Mouse (Mus musculus) layer of hippocampus, postnatal 10 days (tissue): ENCODE results near the gene Pik3cg. TPM values are rescaled to one million over a fixed set of nuclear protein-coding genes. Genes with fewer than 3 reads are reported as not detected.
"Not testable (repeated sequence)": the region's sequence is repeated elsewhere in the genome, so short reads cannot be mapped to it uniquely, and the experiment has no call there.

Source experiments
- DNase-seq, 2 experiments: peaks; one replicate each; pipeline ENCODE4 v3.0.0; 2021; ENCODE audit warnings: low spot score in 2 of 2
- long read RNA-seq: library from polyadenylated mRNA; stranded (forward); transcript quantifications from one replicate; pipeline ENCODE4 v2.0.0, GENCODE M21; 2023
- total RNA-seq, 2 experiments: library from RNA; stranded (reverse); gene quantifications; 2 replicates each; pipeline ENCODE4 v1.2.3; 2021

Pik3cg gene
- 1 to 10 TPM; 3.3 to 4.9 TPM for total RNA-seq
- long read RNA-seq = 0 reads

GRCm38 (mm10) chr12:32207948-32208891 is at the start of gene Pik3cg:
TSS of gene Pik3cg (minus strand) at chr12:32208659.
- DNase-seq = no peak

- no peak for DNase-seq
Observed at GRCm38 (mm10) chr12:32248483-32248882, 40.0 kb upstream of the Pik3cg start.

DNA sequence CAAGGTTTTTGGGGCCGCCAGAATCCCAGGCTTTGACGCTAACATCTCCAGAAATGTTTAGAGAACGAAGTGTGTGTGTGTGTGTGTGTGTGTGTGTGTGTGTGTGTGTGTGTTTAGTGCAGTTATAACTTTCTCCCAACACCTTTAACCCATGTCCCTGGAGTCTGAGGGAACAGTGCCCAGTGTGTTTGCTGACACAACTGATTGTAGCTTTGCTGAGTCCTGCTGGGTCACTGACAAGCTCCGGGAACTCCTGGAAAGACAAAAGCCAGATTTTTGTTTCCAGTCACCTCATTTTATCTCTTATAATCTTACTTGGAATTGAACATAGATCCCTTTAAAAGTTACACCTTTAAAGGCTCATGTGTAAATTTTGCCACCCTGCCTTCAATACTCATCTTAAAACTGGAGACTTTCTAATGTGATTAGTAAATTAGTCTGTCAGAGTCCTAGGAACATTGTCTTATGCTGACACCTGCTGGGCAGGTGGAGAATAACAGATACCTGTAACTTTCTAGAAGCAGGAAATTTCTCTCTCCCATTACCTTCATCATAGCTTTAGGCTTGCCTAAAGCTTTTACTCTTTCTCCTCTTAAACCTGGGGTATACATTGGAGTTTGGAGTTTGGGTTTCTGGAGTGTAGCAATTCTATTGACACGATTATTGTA is 37.2 kb upstream of the Pik3cg start:
- peak in 1 of 2 experiments; percentile 46 for DNase-seq

DNA sequence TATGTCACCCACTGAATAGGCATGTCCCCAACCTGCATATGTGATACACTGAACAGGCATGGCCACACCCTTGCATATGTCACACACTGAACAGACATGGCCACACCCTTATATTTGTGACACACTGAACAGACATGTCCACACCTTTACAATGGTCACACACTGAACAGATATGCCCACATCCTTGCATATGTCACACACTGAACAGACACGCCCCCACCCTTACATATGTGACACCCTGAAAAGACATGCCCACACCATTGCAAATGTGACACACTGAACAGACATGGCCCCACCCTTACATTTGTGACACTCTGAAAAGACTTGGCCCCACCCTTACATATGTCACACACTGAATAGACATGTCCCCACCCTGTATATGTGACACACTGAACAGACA is 35.1 kb upstream of the Pik3cg start:
- DNase-seq = no peak

- DNase-seq = not testable (repeated sequence)
Observed at GRCm38 (mm10) chr12:32239134-32239533, 30.7 kb upstream of the Pik3cg start.

- DNase-seq = peak; percentile 16 to 18
Observed at GRCm38 (mm10) chr12:32238433-32238832, 30.0 kb upstream of the Pik3cg start.

GRCm38 (mm10) chr12:32237839-32238238 is 29.4 kb upstream of the Pik3cg start:
- no peak for DNase-seq

- DNase-seq = no peak
Observed at GRCm38 (mm10) chr12:32237139-32237538, 28.7 kb upstream of the Pik3cg start.

- no peak for DNase-seq
Observed at GRCm38 (mm10) chr12:32236450-32236849, 28.0 kb upstream of the Pik3cg start.

DNA sequence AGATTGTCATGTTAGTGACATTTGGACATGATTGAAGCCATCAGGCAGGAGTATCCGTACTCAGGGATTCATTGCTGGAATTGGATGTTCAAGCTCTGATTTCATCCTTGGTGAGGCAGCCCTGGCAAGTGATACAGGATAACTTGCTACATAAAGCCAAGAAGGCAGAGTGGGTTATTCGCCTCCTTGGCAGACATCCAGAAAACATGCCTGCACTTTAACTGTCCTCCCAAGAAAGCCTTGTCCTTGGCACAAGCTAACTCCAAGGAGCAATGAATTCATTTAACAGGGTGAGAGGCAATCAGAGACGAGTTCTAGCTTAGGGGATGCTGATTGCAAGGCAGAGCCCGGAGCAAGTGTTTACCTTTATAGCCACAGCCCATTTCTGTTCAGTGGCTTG is 25.4 kb upstream of the Pik3cg start:
- no peak for DNase-seq

GRCm38 (mm10) chr12:32231398-32231797 is 22.9 kb upstream of the Pik3cg start:
- no peak for DNase-seq

DNA sequence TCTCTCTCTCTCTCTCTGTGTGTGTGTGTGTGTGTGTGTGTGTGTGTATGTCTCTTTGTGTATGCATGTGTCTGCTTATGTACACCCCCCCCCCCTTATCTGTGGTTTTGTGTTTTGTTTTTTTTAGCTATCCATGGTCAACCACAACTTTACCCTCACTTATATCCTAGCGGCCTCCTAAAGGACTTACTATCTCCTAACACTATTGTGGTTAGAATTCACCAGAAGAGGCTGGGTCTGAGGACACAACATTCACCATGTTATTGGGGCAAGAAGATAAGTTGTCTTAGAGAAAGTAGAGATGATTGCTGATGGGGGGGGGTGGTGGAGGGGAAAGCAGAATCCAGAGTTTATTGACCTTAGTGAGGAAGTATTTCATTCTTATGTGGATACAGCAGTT is 15.2 kb upstream of the Pik3cg start:
- DNase-seq = no peak

- no peak for DNase-seq
Observed at GRCm38 (mm10) chr12:32222758-32223385, 14.4 kb upstream of the Pik3cg start.

- DNase-seq = no peak
Observed at GRCm38 (mm10) chr12:32220387-32220786, 11.9 kb upstream of the Pik3cg start.

DNA sequence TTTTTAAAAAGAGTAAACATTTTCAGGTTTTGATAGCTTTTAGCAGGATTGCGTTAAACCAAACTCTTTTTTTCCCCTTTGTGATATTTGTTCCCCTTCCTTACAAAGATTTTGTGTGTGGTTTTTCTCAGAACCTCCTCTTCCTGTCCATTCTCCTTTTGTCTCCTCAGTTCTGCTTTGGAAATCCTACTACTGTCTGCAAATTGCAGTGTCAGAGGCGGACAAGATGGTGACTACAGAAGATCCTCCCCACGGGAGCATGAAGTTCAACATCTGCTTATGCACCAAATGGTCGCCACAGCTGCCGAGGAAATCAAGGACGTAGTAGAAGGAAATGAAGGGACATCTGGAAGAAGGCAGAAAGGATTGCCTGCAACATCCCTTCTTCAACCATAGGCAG is 6.7 kb upstream of the Pik3cg start:
- no peak for DNase-seq

GRCm38 (mm10) chr12:32212702-32213101 is 4.2 kb upstream of the Pik3cg start:
- DNase-seq = no peak

- no peak for DNase-seq
Observed at GRCm38 (mm10) chr12:32212156-32212555, 3.7 kb upstream of the Pik3cg start.

- no peak for DNase-seq
Observed at GRCm38 (mm10) chr12:32211257-32211656, 2.8 kb upstream of the Pik3cg start.

- DNase-seq = no peak
Observed at GRCm38 (mm10) chr12:32208951-32209350, 492 bp upstream of the Pik3cg start.

GRCm38 (mm10) chr12:32207141-32207540 is 1.3 kb downstream of the Pik3cg start:
- DNase-seq = no peak

DNA sequence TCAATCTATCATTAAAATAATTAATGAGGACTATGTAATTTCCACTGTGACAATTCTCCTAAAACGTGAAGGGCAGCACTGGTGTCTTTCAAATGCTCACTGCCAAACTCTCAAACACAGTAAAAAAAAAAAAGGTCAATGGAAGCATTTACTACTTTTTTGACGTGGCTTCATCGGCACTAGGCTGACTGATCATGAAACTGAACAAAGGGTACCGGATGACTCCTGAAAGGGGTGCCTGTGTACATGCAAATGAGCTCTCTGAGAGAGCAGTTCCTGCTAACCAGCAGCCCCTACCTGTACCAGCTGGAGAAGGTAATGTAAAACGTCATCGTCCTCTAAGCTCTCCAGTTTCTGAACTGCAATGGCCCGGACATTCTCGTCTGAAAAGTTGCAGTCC is 4.8 kb downstream of the Pik3cg start:
- no peak for DNase-seq

- no peak for DNase-seq
Observed at GRCm38 (mm10) chr12:32202583-32202982, 5.9 kb downstream of the Pik3cg start.
